Mouse (Mus musculus) neural tube, embryonic 13.5 days (tissue): ENCODE measurements at regions not wholly inside any gene's neighbourhood (a gene's known extent, or its start where the extent isn't known, plus 50 kb on each side); places are given as distances from the start of the nearest gene placed in this dataset.

Experiments
- ATAC-seq: fragments of 200-750 bp; cut with Nextera tagmentation; 2 replicates; pipeline ENCODE4 v1.8.0; 2017; ENCODE audit warnings: low read depth, mild to moderate bottlenecking, moderate TSS enrichment, moderate library complexity
- H3K27ac ChIP-seq: fragments of 300-500 bp; sonication (generic); replicated peaks from 2 replicates; pipeline ENCODE4 v1.5.1; 2015; ENCODE audit warnings: moderate library complexity, mild to moderate bottlenecking, inconsistent platforms
- H3K27me3 ChIP-seq: fragments of 300-500 bp; sonication (generic); 2 replicates; pipeline ENCODE4 v1.6.1; 2015; ENCODE audit warnings: mild to moderate bottlenecking, inconsistent platforms
- H3K36me3 ChIP-seq: fragments of 300-500 bp; sonication (generic); 2 replicates; pipeline ENCODE4 v1.6.1; 2015; ENCODE audit warnings: mild to moderate bottlenecking, inconsistent platforms
- H3K4me1 ChIP-seq: fragments of 300-500 bp; sonication (generic); replicated peaks from 2 replicates; pipeline ENCODE4 v1.6.1; 2015; ENCODE audit warnings: inconsistent platforms
- H3K4me2 ChIP-seq: fragments of 300-500 bp; sonication (generic); 2 replicates; pipeline ENCODE4 v1.6.1; 2015; ENCODE audit warnings: inconsistent platforms, mild to moderate bottlenecking, moderate library complexity
- H3K4me3 ChIP-seq: fragments of 300-500 bp; sonication (generic); 2 replicates; pipeline ENCODE4 v1.5.1; 2015; ENCODE audit warnings: mild to moderate bottlenecking, inconsistent platforms
- H3K9ac ChIP-seq: fragments of 300-500 bp; sonication (generic); 2 replicates; pipeline ENCODE4 v1.6.1; 2015; ENCODE audit warnings: moderate library complexity, mild to moderate bottlenecking, inconsistent platforms
- H3K9me3 ChIP-seq: fragments of 300-500 bp; sonication (generic); 2 replicates; pipeline ENCODE4 v1.6.1; 2016; ENCODE audit warnings: inconsistent platforms
- WGBS: fragments of 180-500 bp; shearing (Covaris S2); methylation state at CpG from one replicate; pipeline ENCODE4 v1.1.7; 2015; 5-methylcytosine and 5-hydroxymethylcytosine counted together

DNA sequence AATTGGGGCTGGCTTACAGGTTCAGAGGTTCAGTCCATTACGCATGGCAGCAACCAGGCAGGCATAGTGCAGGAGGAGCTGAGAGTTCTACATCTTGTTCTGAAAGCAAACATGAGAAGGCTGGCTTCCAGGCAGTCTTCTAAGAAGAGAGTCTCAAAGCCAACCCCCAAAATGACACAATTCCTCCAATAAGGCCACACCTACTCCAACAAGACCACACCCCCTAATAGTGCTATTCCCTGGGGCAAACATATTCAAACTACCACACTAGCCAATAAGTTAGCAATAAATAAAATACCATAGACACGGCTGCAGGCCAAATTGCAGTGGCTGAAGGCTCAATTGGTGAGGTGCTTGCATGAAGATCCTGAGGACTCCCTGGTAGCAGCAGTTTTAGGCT is 72.2 kb upstream of the Gpr12 start:
- 78% methylated on average over 2 of the region's 2 CpGs for WGBS

GRCm38 (mm10) chr5:146655394-146655793 is 70.4 kb upstream of the Gpr12 start:
- Histone ChIP-seq H3K9me3 (no peaks in the 10 kb centered on the region), H3K4me1 (0 out of 2 replicates have a peak, but pooled peaks cover 3% of the 10 kb centered on the region), H3K4me3 (no peak overlapping the region), H3K27me3 (peaks cover 11% of the 10 kb centered on the region; the same call in 1 of the 2 replicates), H3K9ac (no peak overlapping the region), H3K4me2 (no peak overlapping the region), H3K27ac (no peak overlapping the region), H3K36me3 (no peaks in the 10 kb centered on the region)
- no peak for ATAC-seq
- 75% methylated on average over 7 of the region's 7 CpGs for WGBS

More for the DNA sequence above, 72.2 kb upstream of the Gpr12 start:
- no peak overlapping the region for H3K4me2 ChIP-seq
- H3K27ac ChIP-seq = no peak overlapping the region
- no peak overlapping the region for H3K9ac ChIP-seq
- H3K27me3 ChIP-seq = peaks cover 11% of the 10 kb centered on the region; the same call in 1 of the 2 replicates
- H3K4me1 ChIP-seq = 0 out of 2 replicates have a peak, but pooled peaks cover 3% of the 10 kb centered on the region
- H3K9me3 ChIP-seq = no peaks in the 10 kb centered on the region
- H3K4me3 ChIP-seq = no peak overlapping the region
- ATAC-seq = no peak
- no peaks in the 10 kb centered on the region for H3K36me3 ChIP-seq

- no peak overlapping the region for H3K4me2 ChIP-seq
- H3K36me3 ChIP-seq = no peaks in the 10 kb centered on the region
- 81% methylated on average over 19 of the region's 19 CpGs for WGBS
- peaks cover 11% of the 10 kb centered on the region; the same call in 1 of the 2 replicates for H3K27me3 ChIP-seq
- 0 out of 2 replicates have a peak, but pooled peaks cover 3% of the 10 kb centered on the region for H3K4me1 ChIP-seq
- no peak overlapping the region for H3K4me3 ChIP-seq
- H3K9ac ChIP-seq = no peak overlapping the region
- ATAC-seq = no peak
- no peak overlapping the region for H3K27ac ChIP-seq
- no peaks in the 10 kb centered on the region for H3K9me3 ChIP-seq
Measured at GRCm38 (mm10) chr5:146653686-146654450, 68.8 kb upstream of the Gpr12 start.

DNA sequence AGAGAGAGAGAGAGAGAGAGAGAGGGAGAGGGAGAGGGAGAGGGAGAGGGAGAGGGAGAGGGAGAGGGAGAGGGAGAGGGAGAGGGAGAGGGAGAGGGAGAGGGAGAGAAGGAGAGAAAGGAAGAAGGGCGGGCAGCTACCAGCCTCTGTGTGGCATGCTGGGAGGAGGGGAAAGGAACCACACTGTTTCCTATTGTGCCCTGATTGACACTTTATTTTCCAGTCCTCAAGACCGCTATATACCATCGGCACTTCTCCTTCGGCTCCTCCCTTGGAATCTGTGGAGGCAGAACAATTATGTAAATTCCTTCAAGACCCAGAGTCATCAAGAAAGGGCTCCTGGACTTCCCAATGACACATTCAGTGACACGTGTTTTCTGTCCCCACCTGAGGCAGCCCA is 67.8 kb upstream of the Gpr12 start:
- 8% methylated on average over 5 of the region's 5 CpGs for WGBS
- peaks cover 11% of the 10 kb centered on the region; the same call in 1 of the 2 replicates for H3K27me3 ChIP-seq
- no peaks in the 10 kb centered on the region for H3K9me3 ChIP-seq

GRCm38 (mm10) chr5:146648519-146649060 is 63.6 kb upstream of the Gpr12 start:
- Histone ChIP-seq H3K27ac (no peak overlapping the region), H3K4me2 (no peak overlapping the region), H3K4me3 (no peak overlapping the region), H3K4me1 (0 out of 2 replicates have a peak, but pooled peaks cover 3% of the 10 kb centered on the region), H3K27me3 (peaks cover 9% of the 10 kb centered on the region), H3K9me3 (no peaks in the 10 kb centered on the region), H3K9ac (no peak overlapping the region), H3K36me3 (no peaks in the 10 kb centered on the region)
- WGBS = 38% methylated on average over 4 of the region's 4 CpGs
- no peak for ATAC-seq

More for the DNA sequence above, 67.8 kb upstream of the Gpr12 start:
- H3K4me3 ChIP-seq = no peak overlapping the region
- no peak for ATAC-seq
- no peak overlapping the region for H3K4me2 ChIP-seq
- H3K36me3 ChIP-seq = no peaks in the 10 kb centered on the region
- no peak overlapping the region for H3K9ac ChIP-seq
- no peak overlapping the region for H3K27ac ChIP-seq
- 0 out of 2 replicates have a peak, but pooled peaks cover 3% of the 10 kb centered on the region for H3K4me1 ChIP-seq

DNA sequence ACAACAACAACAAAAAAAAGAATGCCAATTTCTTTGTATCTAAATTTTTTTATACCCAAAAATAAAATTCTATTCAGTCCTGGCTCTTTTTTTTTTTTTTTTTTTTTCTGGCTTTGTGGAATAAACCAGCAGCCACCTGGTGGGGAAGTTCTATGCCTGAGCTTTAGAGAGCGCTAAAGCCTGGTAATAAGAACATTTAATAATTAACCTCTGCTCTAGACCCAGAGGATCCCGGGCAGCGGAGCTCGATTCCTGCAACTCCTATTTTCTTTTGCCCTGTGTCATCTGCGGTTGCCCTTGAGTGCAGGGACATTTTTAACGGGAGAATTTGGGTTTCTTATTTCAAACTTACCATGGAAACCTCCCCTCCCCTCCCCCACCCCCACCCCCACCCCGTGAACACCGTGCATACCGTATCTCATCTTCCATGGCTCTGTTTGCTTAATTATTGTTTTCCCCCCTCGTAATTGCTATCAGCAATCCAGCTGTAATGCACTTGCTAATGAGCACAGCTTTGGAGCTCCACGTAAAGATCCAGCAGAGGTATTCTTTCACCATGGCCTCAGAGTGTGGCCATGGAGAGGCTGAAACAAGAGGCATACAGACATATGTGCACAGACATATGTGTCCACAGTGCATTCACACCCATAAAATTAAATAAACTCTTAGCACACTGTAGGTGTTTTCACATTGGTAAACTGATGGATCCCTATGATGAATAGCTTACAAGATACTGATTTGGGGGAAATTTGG is 62.8 kb upstream of the Gpr12 start:
- no peak for ATAC-seq
- no peaks in the 10 kb centered on the region for H3K9me3 ChIP-seq
- H3K9ac ChIP-seq = no peak overlapping the region
- no peak overlapping the region for H3K27ac ChIP-seq
- no peak overlapping the region for H3K4me2 ChIP-seq
- H3K4me3 ChIP-seq = no peak overlapping the region
- 35% methylated on average over 11 of the region's 11 CpGs for WGBS
- H3K4me1 ChIP-seq = no peaks in the 10 kb centered on the region
- H3K36me3 ChIP-seq = no peaks in the 10 kb centered on the region
- H3K27me3 ChIP-seq = peaks cover 9% of the 10 kb centered on the region

DNA sequence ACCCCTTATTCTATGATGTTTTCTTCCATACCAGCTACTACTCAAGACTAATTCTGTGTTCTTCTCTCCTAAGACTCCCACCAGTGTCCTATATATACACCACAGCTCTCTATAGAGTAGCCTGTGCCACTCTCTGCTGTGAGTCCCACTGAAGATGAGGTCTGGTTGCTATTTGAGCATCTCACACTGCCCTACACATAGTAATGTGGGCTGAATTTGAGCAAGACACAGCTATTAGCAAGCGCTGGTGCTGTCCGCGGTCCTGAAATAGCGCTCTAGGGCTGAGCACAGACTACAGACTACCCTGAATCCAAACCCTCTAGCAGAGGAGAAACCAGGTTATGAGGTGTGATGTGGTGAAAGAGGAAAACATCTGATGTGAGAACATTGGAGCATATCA is 59.5 kb upstream of the Gpr12 start:
- no peak for ATAC-seq
- H3K4me3 ChIP-seq = no peak overlapping the region
- H3K4me1 ChIP-seq = no peaks in the 10 kb centered on the region
- no peak overlapping the region for H3K4me2 ChIP-seq
- H3K9me3 ChIP-seq = no peaks in the 10 kb centered on the region
- WGBS = 3% methylated on average over 4 of the region's 4 CpGs
- no peak overlapping the region for H3K27ac ChIP-seq
- no peak overlapping the region for H3K9ac ChIP-seq
- H3K36me3 ChIP-seq = no peaks in the 10 kb centered on the region
- peaks cover 9% of the 10 kb centered on the region for H3K27me3 ChIP-seq

DNA sequence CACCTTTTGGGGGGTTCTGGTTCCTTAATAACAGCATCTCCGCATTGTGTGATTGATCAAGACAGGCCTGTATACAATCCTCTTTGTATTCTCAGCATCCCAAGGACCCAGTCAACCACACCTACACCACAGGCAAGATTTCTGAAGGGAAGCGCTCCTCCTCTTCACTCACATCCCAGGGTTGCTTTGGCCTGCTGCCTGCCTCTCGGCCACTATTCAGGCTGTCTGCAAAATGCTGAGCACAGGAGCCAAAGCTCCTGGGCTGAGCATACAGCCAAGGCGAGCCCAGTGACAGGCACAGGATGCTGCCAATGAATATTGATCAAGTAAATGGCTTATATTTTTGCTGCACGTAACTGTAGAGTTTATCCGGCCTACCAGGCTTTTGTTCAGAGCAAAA is 56.9 kb upstream of the Gpr12 start:
- 86% methylated on average over 6 of the region's 6 CpGs for WGBS
- no peak for ATAC-seq

GRCm38 (mm10) chr5:146636859-146637258 is 51.8 kb upstream of the Gpr12 start:
- H3K4me2 ChIP-seq = no peak overlapping the region
- no peak overlapping the region for H3K4me3 ChIP-seq
- no peak overlapping the region for H3K9ac ChIP-seq
- no peak overlapping the region for H3K27ac ChIP-seq
- WGBS = 94% methylated on average over 6 of the region's 6 CpGs
- no peaks in the 10 kb centered on the region for H3K4me1 ChIP-seq
- ATAC-seq = no peak
- H3K9me3 ChIP-seq = no peaks in the 10 kb centered on the region; the same call in 1 of the 2 replicates
- H3K36me3 ChIP-seq = no peaks in the 10 kb centered on the region
- no peaks in the 10 kb centered on the region for H3K27me3 ChIP-seq

More for the DNA sequence above, 56.9 kb upstream of the Gpr12 start:
- peaks cover 9% of the 10 kb centered on the region for H3K27me3 ChIP-seq
- H3K27ac ChIP-seq = no peak overlapping the region
- no peak overlapping the region for H3K4me2 ChIP-seq
- no peaks in the 10 kb centered on the region for H3K36me3 ChIP-seq
- no peaks in the 10 kb centered on the region for H3K4me1 ChIP-seq
- no peak overlapping the region for H3K9ac ChIP-seq
- H3K4me3 ChIP-seq = no peak overlapping the region
- no peaks in the 10 kb centered on the region; the same call in 1 of the 2 replicates for H3K9me3 ChIP-seq
